Mouse (Mus musculus): ENCODE measurements at regions not wholly inside any gene's neighbourhood (a gene's known extent, or its start where the extent isn't known, plus 50 kb on each side); places are given as distances from the start of the nearest gene placed in this dataset.
A peak's percentile ranks its signal among the peaks of the same experiment; 100 is the strongest.
"Not testable (repeated sequence)": the region's sequence is repeated elsewhere in the genome, so short reads cannot be mapped to it uniquely, and the experiment has no call there.

GRCm38 (mm10) chr2:21976831-21977230 is 250.5 kb upstream of the Myo3a start:
- no peak for DNase-seq (ENCODE audit: extremely low spot score, low spot score)

DNA sequence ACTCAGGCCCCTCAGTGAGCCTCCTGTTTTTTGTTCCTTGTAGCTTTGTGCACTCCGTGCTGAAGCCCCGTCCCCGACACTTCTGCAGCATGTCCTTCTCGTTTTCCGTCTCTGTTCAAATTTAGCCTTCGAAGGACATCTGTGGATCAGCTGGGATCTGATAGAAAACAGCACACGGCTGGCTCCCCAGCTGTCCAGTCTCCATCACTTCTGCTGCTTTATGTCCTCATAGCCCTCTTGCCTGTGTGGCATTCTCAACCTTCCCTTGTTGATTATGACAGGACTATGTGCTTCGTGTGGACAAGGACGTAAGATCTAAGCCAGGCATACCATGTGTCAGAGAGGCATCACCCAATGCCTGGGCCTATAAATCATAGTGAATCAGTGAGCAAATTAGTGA is 247.1 kb upstream of the Myo3a start:
- DNase-seq (ENCODE audit: extremely low spot score, low spot score): peak; percentile 10

- no peak for DNase-seq (ENCODE audit: extremely low spot score, low spot score)
Observed at GRCm38 (mm10) chr2:22024438-22024837, 202.9 kb upstream of the Myo3a start.

DNA sequence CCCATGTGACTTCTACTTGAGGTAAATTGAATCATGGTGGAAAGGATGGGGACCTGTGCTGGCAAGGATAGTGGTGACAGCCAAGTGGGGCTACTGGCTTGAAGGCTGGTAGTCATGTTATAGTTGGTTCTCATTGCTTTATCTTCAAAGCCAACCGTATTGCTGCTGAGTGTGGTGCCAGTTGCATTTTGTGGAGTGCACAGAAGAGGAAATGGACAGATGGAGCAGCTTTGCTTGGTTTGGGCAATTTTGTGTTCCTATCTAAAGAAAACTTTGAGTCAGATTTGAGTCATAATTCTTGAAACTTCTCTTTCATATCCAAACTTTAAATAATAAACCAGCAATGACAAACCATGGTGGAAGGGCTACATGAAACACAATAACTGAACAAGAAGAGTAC is 200.5 kb upstream of the Myo3a start:
- DNase-seq (ENCODE audit: extremely low spot score, low spot score): no peak

- no peak for DNase-seq (ENCODE audit: extremely low spot score, low spot score)
Observed at GRCm38 (mm10) chr2:22028569-22028968, 198.7 kb upstream of the Myo3a start.

DNA sequence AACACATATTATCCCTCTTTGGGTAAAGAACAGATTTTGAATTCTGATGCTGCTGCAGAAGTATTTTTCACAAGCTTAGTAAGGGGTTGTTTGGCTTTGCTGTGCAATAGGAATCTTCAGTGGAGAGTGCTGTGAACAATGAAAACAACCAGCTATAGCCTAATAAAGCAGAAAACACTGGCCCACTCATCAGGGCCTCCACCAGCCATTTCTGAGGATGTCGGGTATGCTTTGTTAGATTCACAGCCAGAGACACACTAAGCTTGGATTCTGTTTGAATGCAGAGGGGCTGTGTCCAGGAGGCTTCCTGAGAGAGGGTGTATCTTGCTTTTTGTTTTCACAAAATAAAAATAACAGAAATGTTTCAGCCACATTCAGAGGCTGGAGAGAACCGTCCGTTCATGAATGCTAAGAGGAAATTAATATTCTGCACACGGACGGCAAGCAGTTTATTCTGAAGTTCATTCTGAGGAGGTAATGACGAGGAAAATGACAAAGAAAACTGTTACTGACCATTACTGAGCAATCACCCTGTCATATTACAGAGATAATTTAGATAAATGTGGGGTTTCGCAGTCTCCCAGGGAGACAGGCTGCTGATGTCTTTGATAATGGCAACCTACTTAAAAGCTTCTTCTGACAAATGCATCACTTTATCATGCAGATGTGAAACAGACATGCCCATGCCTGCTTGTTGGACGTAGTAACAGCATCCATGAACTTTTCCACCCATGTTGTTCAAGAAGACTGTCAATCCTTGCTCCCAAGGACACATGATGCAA is 198.1 kb upstream of the Myo3a start:
- DNase-seq (ENCODE audit: extremely low spot score, low spot score): no peak

GRCm38 (mm10) chr2:22029804-22030194 is 197.5 kb upstream of the Myo3a start:
- no peak for DNase-seq (ENCODE audit: extremely low spot score, low spot score)

- DNase-seq (ENCODE audit: extremely low spot score, low spot score): no peak
Observed at GRCm38 (mm10) chr2:22036841-22037240, 190.5 kb upstream of the Myo3a start.

DNA sequence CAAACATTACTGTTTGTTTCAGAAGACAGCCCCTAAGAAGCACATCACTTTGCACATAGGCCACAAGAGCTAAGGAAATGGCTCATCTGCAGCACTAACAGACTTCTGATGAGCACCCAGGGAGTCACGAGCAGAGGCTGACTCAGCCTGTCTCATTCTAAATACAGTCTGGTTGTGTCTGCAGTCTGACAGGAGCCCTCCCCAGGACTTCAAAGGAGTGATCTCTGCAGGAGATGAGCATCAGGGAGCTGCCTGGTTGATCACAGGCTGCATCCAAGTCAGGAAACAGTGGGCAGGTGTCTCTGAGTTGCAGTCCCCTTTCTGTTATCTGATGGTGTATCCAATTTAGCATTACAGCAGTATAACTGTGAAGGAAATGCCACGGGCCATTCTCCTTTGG is 188.5 kb upstream of the Myo3a start:
- no peak for DNase-seq (ENCODE audit: extremely low spot score, low spot score)

DNA sequence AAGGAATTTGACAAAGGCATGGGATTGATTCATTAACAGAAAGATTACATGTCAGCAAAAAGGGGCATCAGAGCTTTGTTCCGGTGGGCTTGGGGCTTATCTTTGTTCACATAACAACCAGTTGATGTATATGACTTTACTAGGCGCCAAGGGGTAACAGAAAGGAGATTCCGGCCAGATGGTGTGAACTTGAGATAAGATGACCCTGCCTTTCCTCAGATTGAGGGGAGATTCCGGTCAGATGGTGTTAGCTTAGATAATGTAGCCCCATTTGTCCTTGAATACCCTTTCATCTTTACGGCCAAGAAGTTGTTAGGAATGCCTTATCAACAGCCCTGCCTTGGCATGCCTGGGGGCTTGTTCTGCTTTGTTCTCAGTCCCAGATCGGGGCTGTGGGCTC is 183.4 kb upstream of the Myo3a start:
- not testable (repeated sequence) for DNase-seq (ENCODE audit: extremely low spot score, low spot score)

DNA sequence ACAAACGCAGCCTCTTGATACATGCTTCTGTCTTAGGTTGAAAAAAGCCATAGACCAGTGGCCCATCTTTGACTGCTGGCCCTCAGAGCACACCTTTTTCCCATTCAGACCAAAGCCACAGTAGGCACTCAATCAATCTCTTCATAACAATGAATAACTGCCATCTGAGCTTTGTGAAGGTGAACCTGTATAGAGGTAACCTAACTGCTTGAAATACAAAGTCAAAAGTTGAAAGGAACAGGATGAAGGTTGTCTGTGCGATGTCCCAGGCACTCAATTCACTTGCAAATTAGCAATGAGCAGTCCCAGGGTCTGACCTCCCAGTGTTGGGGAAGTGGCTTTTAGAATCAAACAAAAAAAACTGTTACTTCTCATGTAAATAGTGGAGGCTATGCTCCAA is 182.4 kb upstream of the Myo3a start:
- no peak for DNase-seq (ENCODE audit: extremely low spot score, low spot score)

GRCm38 (mm10) chr2:22047465-22047864 is 179.8 kb upstream of the Myo3a start:
- DNase-seq (ENCODE audit: extremely low spot score, low spot score): no peak

DNA sequence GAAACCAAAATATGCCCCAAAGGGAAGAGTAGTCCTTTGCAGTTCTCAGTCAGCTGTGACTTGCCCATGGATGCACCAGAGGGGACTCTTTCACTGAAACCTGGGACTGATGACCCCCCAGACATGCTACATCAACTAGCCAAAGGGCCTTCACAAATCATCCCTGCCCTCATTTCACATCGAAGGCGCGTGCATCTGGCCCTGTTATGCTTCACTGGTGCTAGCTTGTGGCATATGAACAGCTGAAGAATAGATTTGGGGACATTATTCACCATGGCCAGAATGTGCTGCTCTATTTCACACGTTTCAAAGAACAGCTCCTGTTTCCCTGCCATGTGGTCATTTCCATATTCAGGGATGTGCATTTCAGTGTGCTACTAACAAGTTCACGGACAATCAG is 160.8 kb upstream of the Myo3a start:
- DNase-seq (ENCODE audit: extremely low spot score, low spot score): no peak

DNA sequence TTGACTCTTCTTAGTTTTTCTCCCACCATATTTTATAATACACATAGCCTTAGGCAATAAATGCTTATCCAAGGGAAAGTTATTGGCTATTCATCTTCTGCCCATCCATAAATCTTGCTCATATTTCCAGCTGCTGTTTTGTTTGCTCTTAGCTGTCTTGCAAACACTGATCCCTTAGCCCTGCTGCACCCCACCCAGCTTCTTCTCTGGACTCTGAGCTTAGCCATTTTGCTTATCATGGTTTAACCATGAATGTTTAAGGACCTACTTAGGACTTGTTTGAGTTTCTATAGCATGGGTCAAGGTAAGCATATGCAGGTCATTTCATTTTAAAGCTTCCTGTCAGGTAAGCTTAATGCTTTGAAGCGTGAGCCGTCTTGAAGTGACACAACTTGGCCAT is 130.5 kb upstream of the Myo3a start:
- no peak for DNase-seq (ENCODE audit: extremely low spot score, low spot score)

GRCm38 (mm10) chr2:22105150-22105549 is 122.2 kb upstream of the Myo3a start:
- no peak for DNase-seq (ENCODE audit: extremely low spot score, low spot score)

DNA sequence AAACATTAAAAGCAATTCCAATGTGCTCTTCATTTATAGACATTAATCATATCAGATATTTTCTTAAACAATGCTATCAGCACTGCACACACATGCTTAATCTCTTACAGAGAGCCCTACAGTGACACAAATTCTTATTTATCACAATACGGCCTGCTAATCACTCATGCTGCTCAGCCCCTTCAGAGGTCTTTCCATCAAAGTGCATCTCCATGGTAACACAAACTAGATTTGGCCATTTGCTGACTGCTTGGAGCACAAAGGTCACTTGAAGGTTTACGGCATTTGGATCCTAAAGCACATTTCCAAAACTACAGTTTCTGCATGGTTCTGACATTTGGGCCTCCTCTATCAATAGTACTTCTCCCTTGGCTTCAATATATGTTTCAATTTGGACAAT is 77.6 kb upstream of the Myo3a start:
- no peak for DNase-seq (ENCODE audit: extremely low spot score, low spot score)

GRCm38 (mm10) chr2:22156576-22156975 is 70.7 kb upstream of the Myo3a start:
- no peak for DNase-seq (ENCODE audit: extremely low spot score, low spot score)

DNA sequence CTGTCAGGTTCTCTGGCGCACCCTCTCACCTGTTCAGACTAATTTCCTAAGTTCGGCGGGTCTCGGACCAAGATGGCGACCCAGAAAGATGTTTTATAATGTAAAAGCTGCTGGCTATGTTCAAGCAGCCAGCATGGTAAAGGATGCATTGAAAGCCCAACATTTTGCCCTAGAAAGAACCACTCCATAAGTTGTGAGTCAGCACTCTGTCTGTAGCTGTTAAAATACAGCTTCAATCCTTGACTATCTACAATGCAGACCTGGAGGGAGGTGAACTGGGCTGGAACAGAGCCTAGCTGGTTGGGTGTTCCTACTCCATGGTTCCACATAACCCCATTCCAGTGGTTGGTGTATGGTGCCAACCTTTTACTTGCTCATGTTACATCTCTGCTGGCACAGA is 61.9 kb upstream of the Myo3a start:
- DNase-seq (ENCODE audit: extremely low spot score, low spot score): no peak

GRCm38 (mm10) chr2:22165919-22166318 is 61.4 kb upstream of the Myo3a start:
- DNase-seq (ENCODE audit: extremely low spot score, low spot score): no peak
